Mouse (Mus musculus): ENCODE data around the gene Krtcap3.

DNA sequence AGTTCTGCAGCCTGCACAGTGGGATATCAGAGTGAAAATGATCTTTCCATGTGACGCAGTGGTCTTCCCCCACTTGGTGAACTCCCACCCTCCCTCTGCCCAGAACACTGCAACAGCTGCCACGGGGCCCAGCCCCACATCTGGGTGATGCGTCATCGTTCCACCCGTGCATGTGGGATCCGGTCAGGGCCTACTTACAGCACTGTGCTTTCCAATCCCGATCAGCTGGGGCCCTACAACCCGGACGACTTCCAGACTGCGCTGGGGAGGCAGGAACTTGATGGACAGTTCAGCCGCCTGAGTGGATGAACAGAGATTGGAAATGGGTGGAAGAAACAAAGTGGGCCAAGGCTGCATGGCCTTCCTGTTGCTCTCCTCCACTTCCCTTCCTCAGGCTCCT is 6.1 kb downstream of the Krtcap3 start:
- TF ChIP-seq CTCF (IDR thresholded peaks at IDR 0.05; ENCODE audit: low read depth, low read length) (no peak), POLR2A (IDR thresholded peaks at IDR 0.05; ENCODE audit: extremely low read depth, insufficient read depth, low read length) (no peak)
